Mouse (Mus musculus): ENCODE measurements around the gene Gap43. TPM values are rescaled to one million over a fixed set of nuclear protein-coding genes. Genes with fewer than 3 reads are reported as not detected.

The Gap43 gene
- polyA plus RNA-seq, 1 experiment from 2014 or later, result 135 TPM

DNA sequence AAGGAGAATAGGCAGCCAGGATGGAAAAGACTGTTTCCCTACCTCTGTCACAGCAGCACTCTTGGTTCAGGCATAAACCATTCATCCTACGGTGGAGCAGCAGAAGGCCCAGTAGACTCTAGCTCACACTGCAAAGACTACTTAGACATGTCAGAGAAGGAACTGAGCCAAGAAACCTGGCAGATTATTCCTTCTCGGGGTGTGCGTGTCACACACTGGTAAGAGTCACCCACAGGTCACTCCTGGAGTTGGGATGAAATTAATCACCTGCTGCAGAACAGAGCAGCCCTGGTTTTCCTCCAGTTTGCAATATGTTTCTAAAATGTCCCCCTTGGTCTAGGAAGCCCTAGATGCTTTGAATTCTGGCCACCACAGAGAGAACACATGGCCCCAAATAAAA lies 56.4 kb downstream of the Gap43 start:
- H3K9me3 ChIP-seq, result no peaks in the 10 kb centered on the region
- no peaks in the 10 kb centered on the region for H3K4me1 ChIP-seq
- H3K27ac ChIP-seq (replicated peaks), result no peak overlapping the region
- H3K4me3 ChIP-seq, result no peak overlapping the region
- no peak for DNase-seq (ENCODE audit: low spot score)
- H3K27me3 ChIP-seq (replicated peaks; ENCODE audit: low read depth, poor library complexity, severe bottlenecking), result no peaks in the 10 kb centered on the region
- 93% methylated on average over 3 of the region's 3 CpGs for WGBS
- H3K36me3 ChIP-seq (replicated peaks), result peaks cover 13% of the 10 kb centered on the region

DNA sequence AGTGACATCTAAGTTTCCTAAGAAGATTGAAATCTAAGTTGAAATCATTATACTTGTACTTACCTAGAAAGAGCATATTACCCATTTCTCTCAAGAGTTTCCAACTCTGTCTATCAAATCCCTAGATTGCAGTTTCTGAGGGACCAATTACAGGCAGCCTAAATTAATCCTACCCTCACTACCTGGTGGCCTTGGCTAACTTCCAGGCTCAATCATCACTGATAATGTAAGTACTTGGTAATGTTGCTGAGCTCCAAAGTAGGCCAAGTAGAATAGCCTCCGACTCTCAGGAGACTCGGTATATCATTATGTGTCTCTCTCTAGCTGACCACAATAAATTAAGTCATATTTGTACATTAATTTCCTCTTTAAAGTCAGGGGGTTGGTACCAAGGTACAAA lies 62.7 kb downstream of the Gap43 start:
- WGBS, result 84% methylated on average over 2 of the region's 2 CpGs
- H3K9me3 ChIP-seq, result no peaks in the 10 kb centered on the region
- no peak for DNase-seq (ENCODE audit: low spot score)

DNA sequence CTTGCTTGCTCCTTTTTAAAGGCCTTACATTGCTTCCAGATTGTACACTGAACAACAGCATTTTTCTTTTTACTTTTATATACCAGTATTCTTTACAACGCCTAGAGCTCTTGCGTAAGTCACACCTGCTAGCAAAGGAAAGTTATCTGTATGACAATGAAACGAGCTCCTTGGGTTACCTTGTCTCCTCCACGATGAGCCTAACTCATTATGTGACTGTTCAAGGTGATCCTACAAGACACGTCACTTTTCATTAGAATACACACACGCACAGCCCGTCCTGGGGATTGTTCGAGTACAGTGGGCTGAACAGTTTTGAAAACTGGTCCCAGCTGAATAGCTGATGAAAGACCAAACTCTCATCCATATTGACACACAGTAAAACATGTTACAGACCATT lies 63.2 kb downstream of the Gap43 start:
- H3K36me3 ChIP-seq (replicated peaks), result peaks cover 5% of the 10 kb centered on the region
- peaks cover 17% of the 10 kb centered on the region for H3K4me1 ChIP-seq
- no peaks in the 10 kb centered on the region for H3K27me3 ChIP-seq (replicated peaks; ENCODE audit: low read depth, poor library complexity, severe bottlenecking)
- no peak for DNase-seq (ENCODE audit: low spot score)
- no peak overlapping the region for H3K4me3 ChIP-seq
- 76% methylated on average over 8 of the region's 8 CpGs for whole genome bisulfite sequencing
- no peak overlapping the region for H3K27ac ChIP-seq (replicated peaks)
- no peaks in the 10 kb centered on the region for H3K9me3 ChIP-seq

More for the DNA sequence above, 62.7 kb downstream of the Gap43 start:
- no peak overlapping the region for H3K27ac ChIP-seq (replicated peaks)
- H3K27me3 ChIP-seq (replicated peaks; ENCODE audit: low read depth, poor library complexity, severe bottlenecking), result no peaks in the 10 kb centered on the region
- peaks cover 7% of the 10 kb centered on the region for H3K36me3 ChIP-seq (replicated peaks)
- H3K4me1 ChIP-seq, result peaks cover 17% of the 10 kb centered on the region
- no peak overlapping the region for H3K4me3 ChIP-seq

DNA sequence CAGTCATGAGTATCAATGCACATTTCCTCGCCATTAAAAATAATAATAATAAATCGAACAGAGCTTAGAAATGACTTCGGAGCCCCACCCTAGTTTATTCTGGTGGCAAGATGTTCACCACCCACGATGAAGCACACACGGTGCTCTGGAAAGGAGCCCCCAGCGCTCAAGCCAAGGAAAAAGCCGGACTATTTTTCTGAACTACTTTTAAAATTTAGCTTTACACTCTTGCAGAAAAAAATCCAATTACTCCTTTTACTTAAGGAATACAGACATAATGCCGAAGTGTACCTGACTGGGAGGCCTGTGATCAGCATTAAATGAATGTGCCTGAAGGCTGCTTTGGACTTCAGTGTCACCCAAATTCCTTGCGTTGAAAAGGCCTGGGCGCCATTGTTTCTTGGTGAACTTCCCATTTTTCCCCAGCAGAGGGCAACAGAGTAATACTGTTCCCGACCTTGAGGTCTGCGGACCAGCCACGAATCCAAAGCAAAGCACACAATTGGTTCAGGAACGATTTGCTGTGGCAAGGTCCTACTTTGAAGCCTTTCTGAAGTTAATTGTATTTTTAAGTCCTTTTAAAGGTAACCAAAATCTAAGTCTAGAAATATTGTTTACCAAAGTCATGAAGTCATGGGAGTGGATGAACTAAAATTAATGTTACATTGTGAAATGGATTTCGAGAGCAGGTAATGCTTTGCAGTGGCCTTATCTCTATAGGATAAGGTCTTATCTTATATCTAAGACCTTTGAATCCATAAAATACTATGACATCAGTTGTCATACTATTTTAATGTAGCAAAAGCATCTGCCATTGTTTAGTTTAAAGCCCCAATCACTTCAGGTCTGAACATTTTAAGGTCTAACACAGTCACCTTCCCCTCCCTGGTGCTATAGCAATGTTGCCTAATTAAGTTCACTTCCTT lies 64.0 kb downstream of the Gap43 start:
- H3K4me1 ChIP-seq, result peaks cover 17% of the 10 kb centered on the region
- H3K9me3 ChIP-seq, result no peaks in the 10 kb centered on the region
- H3K27ac ChIP-seq (replicated peaks), result no peak overlapping the region; the same call in 1 of the 2 replicates
- peaks cover 5% of the 10 kb centered on the region for H3K36me3 ChIP-seq (replicated peaks)
- H3K4me3 ChIP-seq, result no peak overlapping the region
- no peaks in the 10 kb centered on the region for H3K27me3 ChIP-seq (replicated peaks; ENCODE audit: low read depth, poor library complexity, severe bottlenecking)
- WGBS, result 46% methylated on average over 15 of the region's 15 CpGs
- DNase-seq (ENCODE audit: low spot score), result peak; percentile 79

DNA sequence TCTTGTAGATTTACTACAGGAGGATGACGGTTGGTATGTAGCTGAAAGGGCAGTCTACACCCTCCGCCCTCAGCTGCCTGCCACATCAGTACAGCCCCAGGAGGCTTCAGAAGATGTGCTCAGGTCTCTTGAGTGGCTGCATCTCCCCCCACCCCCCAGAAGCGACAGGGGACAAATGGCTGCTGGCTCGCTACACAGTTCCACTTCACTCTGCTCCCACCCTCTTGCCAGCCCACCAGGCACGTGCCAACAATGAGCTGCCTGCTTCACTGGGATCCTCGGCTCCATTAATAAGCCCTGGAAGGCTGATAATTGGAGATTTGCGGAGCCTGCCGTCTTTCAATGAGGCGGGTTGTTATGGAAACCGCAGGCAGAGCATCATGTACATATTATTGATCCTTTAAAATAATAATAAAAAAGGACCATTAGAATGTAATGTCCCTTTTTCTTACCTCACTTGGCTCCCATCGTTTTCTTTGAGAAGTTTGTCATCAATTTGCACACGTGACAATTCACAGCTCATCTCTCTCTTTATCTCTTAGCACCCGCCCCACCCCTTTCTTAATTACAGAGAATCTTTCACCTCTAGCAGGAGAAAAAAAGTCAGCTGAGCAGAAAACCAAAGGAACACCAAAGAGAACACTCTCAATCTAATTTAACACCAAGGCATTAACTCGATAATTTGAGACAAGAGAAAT lies 64.8 kb downstream of the Gap43 start:
- Histone ChIP-seq H3K27ac (replicated peaks) (no peak overlapping the region), H3K27me3 (replicated peaks; ENCODE audit: low read depth, poor library complexity, severe bottlenecking) (no peaks in the 10 kb centered on the region), H3K9me3 (no peaks in the 10 kb centered on the region), H3K36me3 (replicated peaks) (peaks cover 2% of the 10 kb centered on the region), H3K4me3 (no peak overlapping the region), H3K4me1 (peaks cover 17% of the 10 kb centered on the region)
- WGBS, result 64% methylated on average over 14 of the region's 14 CpGs
- peak; percentile 28 for DNase-seq (ENCODE audit: low spot score)

DNA sequence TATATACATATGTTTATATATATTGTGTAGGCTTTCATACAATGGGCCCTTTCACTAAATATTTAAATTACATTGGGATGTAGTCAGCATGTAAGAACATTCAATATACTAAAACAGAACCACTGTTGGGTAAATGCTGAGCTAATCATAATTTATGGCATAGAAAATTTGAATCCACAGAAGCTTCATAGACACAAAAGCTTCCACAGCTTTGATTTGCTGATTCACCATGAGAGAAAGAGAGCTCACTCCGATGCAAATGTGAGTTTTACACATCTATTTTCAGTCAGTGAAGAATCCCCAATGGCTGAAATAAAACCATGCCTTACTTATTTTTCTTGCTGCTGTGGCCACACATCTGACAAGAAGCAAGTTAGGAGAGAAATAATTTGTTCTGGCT lies 69.2 kb downstream of the Gap43 start:
- DNase-seq (ENCODE audit: low spot score), result no peak
- Histone ChIP-seq H3K9me3 (no peaks in the 10 kb centered on the region), H3K27ac (replicated peaks) (no peak overlapping the region), H3K36me3 (replicated peaks) (no peaks in the 10 kb centered on the region), H3K4me1 (peaks cover 14% of the 10 kb centered on the region), H3K27me3 (replicated peaks; ENCODE audit: low read depth, poor library complexity, severe bottlenecking) (no peaks in the 10 kb centered on the region), H3K4me3 (no peak overlapping the region)
- 94% methylated on average over 1 of the region's 1 CpGs for WGBS

DNA sequence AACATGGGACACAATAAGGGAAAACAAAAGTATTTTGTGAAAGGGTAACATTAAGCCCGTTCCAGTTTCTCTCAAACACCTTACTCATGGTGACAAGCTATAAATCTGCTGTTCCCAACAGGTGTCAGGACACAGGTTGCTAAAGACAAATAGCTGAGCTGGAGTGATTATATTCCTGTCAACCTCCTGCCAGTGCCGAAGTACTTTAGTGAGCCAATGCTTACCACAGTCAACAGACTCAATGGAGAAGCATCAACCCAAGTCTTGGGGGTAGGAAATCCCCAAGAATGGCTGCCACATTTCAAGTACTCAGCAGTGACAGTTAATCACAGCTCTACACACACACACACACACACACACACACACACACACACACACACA lies 70.9 kb downstream of the Gap43 start:
- no peak overlapping the region for H3K27ac ChIP-seq (replicated peaks)
- no peaks in the 10 kb centered on the region for H3K9me3 ChIP-seq
- DNase-seq (ENCODE audit: low spot score), result no peak
- H3K27me3 ChIP-seq (replicated peaks; ENCODE audit: low read depth, poor library complexity, severe bottlenecking), result no peaks in the 10 kb centered on the region
- H3K36me3 ChIP-seq (replicated peaks), result no peaks in the 10 kb centered on the region
- WGBS, result 78% methylated on average over 2 of the region's 2 CpGs
- H3K4me3 ChIP-seq, result no peak overlapping the region
- H3K4me1 ChIP-seq, result peaks cover 8% of the 10 kb centered on the region

DNA sequence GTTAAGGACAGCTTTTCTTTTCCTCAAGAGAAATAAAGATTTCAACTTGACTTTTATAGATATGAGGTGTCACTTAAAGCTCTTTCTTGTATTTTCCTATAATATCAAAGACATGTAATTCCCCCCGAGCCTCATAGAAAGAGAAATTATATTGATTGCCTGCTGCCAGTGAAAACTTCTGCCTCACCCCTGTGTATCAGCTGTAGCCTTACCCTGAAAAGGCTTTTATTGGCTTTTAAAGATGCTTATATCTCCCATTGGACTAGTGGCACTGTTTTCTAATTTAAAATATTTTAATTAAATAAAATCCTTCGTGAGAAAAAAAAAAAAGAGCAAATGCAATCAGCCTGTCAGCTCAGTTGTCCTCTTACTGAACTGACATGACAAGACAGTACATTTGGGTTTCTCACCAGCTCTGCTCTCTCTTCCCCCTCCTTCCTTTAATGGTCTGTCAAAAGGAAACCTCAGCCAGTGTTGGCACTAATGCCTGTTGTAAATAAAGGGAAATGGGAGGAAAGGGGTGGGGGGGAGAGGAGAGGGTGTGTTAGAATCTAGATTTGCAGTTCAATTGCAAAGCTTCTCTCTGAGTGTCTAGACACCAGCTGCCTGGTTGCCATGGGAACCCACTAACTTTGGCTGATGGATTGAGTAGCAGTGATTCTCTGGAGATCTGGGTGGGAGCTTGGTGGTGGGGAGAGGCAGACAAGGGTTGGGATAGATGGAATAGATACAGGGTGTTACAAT lies 71.4 kb downstream of the Gap43 start:
- no peaks in the 10 kb centered on the region for H3K27me3 ChIP-seq (replicated peaks; ENCODE audit: low read depth, poor library complexity, severe bottlenecking)
- no peak overlapping the region for H3K4me3 ChIP-seq
- H3K9me3 ChIP-seq, result no peaks in the 10 kb centered on the region
- DNase-seq (ENCODE audit: low spot score), result peak; percentile 66
- H3K36me3 ChIP-seq (replicated peaks), result no peaks in the 10 kb centered on the region
- peaks cover 8% of the 10 kb centered on the region for H3K4me1 ChIP-seq
- WGBS, result 65% methylated on average over 2 of the region's 2 CpGs
- no peak overlapping the region for H3K27ac ChIP-seq (replicated peaks)

DNA sequence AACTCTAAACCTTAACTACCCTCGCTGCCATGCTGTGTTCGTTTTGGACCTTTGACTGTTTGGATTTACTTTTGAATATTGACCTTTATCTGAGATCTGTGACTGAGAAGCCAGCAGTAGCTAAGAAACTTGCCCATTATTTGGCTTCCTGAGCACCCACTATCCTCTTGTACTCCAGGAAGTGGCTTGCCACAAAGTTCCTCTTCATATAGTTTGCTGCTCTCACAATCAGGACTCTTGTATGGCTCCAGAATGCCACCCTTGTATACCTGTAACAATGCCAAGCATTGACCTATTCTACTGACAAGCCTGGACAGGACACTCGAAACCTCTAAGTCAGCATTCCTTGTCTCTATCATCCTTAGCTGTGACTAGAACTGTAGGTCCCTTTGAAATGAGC lies 75.3 kb downstream of the Gap43 start:
- Histone ChIP-seq H3K4me3 (no peak overlapping the region), H3K36me3 (replicated peaks) (no peaks in the 10 kb centered on the region), H3K27me3 (replicated peaks; ENCODE audit: low read depth, poor library complexity, severe bottlenecking) (no peaks in the 10 kb centered on the region), H3K4me1 (peaks cover 8% of the 10 kb centered on the region), H3K27ac (replicated peaks) (no peak overlapping the region), H3K9me3 (no peaks in the 10 kb centered on the region)
- no peak for DNase-seq (ENCODE audit: low spot score)
- 79% methylated on average over 3 of the region's 3 CpGs for WGBS

DNA sequence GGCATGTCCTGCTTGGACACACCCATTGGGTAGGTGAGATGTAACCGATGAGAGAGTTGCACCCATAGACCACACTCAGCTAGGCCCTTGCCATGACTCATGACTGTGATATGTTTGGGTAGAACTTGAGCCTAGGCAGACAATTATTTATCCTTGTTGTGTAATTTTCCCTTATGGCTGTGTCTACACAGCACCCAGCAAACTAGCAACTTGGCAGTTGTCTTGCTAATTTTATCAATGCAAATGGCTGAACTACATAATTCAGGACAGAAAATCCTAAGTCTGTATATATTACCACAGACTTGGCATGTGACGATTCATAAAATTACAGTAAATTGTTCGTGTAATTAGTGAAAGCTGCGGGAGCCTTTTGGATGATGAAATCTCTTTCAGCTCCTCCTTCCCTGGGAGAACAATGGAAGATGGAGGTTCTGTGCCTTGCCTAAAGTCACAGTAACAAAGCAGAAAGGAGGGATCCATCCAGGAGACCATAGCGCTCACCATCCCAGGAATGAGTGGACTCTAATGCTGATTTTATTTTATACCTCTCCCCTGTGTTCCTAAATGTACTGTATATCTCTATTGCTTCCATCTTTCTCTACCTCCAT lies 77.4 kb downstream of the Gap43 start:
- Histone ChIP-seq H3K4me1 (no peaks in the 10 kb centered on the region), H3K27ac (replicated peaks) (no peak overlapping the region), H3K27me3 (replicated peaks; ENCODE audit: low read depth, poor library complexity, severe bottlenecking) (no peaks in the 10 kb centered on the region), H3K9me3 (no peaks in the 10 kb centered on the region), H3K36me3 (replicated peaks) (no peaks in the 10 kb centered on the region), H3K4me3 (no peak overlapping the region)
- no peak for DNase-seq (ENCODE audit: low spot score)
- WGBS, result 96% methylated on average over 5 of the region's 5 CpGs

DNA sequence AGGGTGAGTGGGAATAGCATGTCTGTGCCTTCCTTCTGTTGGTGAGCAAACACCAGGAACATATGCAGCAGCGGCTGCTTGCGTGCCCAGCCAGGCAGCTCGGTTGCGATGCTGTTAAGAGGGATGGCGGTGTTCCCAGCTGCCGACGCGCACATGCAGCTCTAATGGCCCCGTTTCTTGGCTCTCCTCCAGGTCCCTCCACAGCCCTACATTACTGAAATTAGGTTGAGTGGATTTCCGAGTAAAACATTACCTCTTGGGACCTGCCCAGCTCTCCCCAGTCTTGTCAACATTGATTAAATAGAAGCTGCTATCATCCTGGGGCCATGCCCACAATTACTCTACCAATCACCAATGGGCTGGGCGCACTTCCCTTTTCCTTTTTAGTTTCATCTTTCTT lies 84.8 kb downstream of the Gap43 start:
- 86% methylated on average over 11 of the region's 11 CpGs for WGBS
- H3K9me3 ChIP-seq, result no peaks in the 10 kb centered on the region

DNA sequence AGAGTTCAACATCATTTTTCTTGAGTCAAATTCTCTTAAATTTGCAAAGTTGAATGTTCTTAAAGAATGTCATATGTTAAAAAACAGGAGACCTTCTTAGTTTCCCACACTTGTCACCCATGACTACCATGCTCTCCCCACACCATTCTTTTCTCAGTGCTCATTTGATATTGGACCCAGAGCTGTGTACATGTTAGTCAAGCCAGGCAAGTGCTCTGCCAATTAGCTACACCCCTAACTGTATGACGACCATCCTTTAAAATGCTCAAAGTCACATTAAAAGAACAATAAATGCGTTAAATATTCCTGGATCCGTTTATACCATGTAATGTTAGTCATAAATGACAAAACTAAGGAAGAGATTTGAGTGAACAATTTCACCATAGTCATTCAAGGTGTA lies 85.2 kb downstream of the Gap43 start:
- H3K4me3 ChIP-seq, result no peak overlapping the region
- H3K36me3 ChIP-seq (replicated peaks), result no peaks in the 10 kb centered on the region
- H3K9me3 ChIP-seq, result no peaks in the 10 kb centered on the region
- 85% methylated on average over 3 of the region's 3 CpGs for WGBS
- no peak overlapping the region for H3K27ac ChIP-seq (replicated peaks)
- no peaks in the 10 kb centered on the region for H3K27me3 ChIP-seq (replicated peaks; ENCODE audit: low read depth, poor library complexity, severe bottlenecking)
- no peaks in the 10 kb centered on the region for H3K4me1 ChIP-seq
- no peak for DNase-seq (ENCODE audit: low spot score)

More for the DNA sequence above, 84.8 kb downstream of the Gap43 start:
- Histone ChIP-seq H3K36me3 (replicated peaks) (no peaks in the 10 kb centered on the region), H3K4me3 (no peak overlapping the region), H3K27me3 (replicated peaks; ENCODE audit: low read depth, poor library complexity, severe bottlenecking) (no peaks in the 10 kb centered on the region), H3K4me1 (no peaks in the 10 kb centered on the region), H3K27ac (replicated peaks) (no peak overlapping the region)
- DNase-seq (ENCODE audit: low spot score), result no peak

All from embryonic facial prominence, embryonic 10.5 days (tissue).